Mouse (Mus musculus): ENCODE results near the gene Zc3h4. TPM values are rescaled to one million over a fixed set of nuclear protein-coding genes. Genes with fewer than 3 reads are reported as not detected.
A peak's percentile ranks its signal among the peaks of the same experiment; 100 is the strongest.

The Zc3h4 gene
- polyA plus RNA-seq, 1 experiment from 2014 or later = 20.0 TPM

- Histone ChIP-seq H3K27ac (replicated peaks; ENCODE audit: low read depth, low read length) (no peak overlapping the region), H3K36me3 (ENCODE audit: control insufficient read depth, insufficient read depth, low read length) (peaks cover 51% of the 10 kb centered on the region), H3K4me3 (ENCODE audit: low read depth, low read length) (no peak overlapping the region), H3K4me1 (ENCODE audit: control insufficient read depth, insufficient read depth, low read length) (peaks cover 3% of the 10 kb centered on the region; the same call in 1 of the 2 replicates), H3K9ac (ENCODE audit: low read length) (no peak overlapping the region), H3K9me3 (ENCODE audit: control insufficient read depth, low read length) (no peaks in the 10 kb centered on the region; the same call in 1 of the 2 replicates), H3K27me3 (ENCODE audit: control insufficient read depth, insufficient read depth, low read length) (no peaks in the 10 kb centered on the region), H3K4me2 (ENCODE audit: low read depth, severe bottlenecking) (no peak overlapping the region)
- ATAC-seq (ENCODE audit: insufficient number of reproducible peaks, low FRiP score, low TSS enrichment, low read depth) = no peak
- DNase-seq (ENCODE audit: low spot score) = no peak
- WGBS = 93% methylated on average over 10 of the region's 10 CpGs
Measured at GRCm38 (mm10) chr7:16417141-16417771, 16.5 kb downstream of the Zc3h4 start.

- peaks cover 53% of the 10 kb centered on the region for H3K36me3 ChIP-seq (ENCODE audit: control insufficient read depth, insufficient read depth, low read length)
- H3K27me3 ChIP-seq (ENCODE audit: control insufficient read depth, insufficient read depth, low read length) = no peaks in the 10 kb centered on the region
- no peak overlapping the region for H3K4me3 ChIP-seq (ENCODE audit: low read depth, low read length)
- no peaks in the 10 kb centered on the region; the same call in 1 of the 2 replicates for H3K9me3 ChIP-seq (ENCODE audit: control insufficient read depth, low read length)
- no peak overlapping the region for H3K27ac ChIP-seq (replicated peaks; ENCODE audit: low read depth, low read length)
- WGBS = 86% methylated on average over 5 of the region's 5 CpGs
- no peak overlapping the region for H3K4me2 ChIP-seq (ENCODE audit: low read depth, severe bottlenecking)
- no peaks in the 10 kb centered on the region for H3K4me1 ChIP-seq (ENCODE audit: control insufficient read depth, insufficient read depth, low read length)
- ATAC-seq (ENCODE audit: insufficient number of reproducible peaks, low FRiP score, low TSS enrichment, low read depth) (no peak), DNase-seq (ENCODE audit: low spot score) (no peak)
- no peak overlapping the region for H3K9ac ChIP-seq (ENCODE audit: low read length)
Measured at GRCm38 (mm10) chr7:16418713-16419112, 18.0 kb downstream of the Zc3h4 start.

- no peaks in the 10 kb centered on the region for H3K4me1 ChIP-seq (ENCODE audit: control insufficient read depth, insufficient read depth, low read length)
- no peaks in the 10 kb centered on the region for H3K27me3 ChIP-seq (ENCODE audit: control insufficient read depth, insufficient read depth, low read length)
- H3K9me3 ChIP-seq (ENCODE audit: control insufficient read depth, low read length) = no peaks in the 10 kb centered on the region; the same call in 1 of the 2 replicates
- DNase-seq (ENCODE audit: low spot score) = no peak
- ATAC-seq (ENCODE audit: insufficient number of reproducible peaks, low FRiP score, low TSS enrichment, low read depth) = no peak
- H3K9ac ChIP-seq (ENCODE audit: low read length) = no peak overlapping the region
- WGBS = 93% methylated on average over 8 of the region's 8 CpGs
- no peak overlapping the region for H3K4me3 ChIP-seq (ENCODE audit: low read depth, low read length)
- no peak overlapping the region for H3K4me2 ChIP-seq (ENCODE audit: low read depth, severe bottlenecking)
- no peak overlapping the region for H3K27ac ChIP-seq (replicated peaks; ENCODE audit: low read depth, low read length)
- H3K36me3 ChIP-seq (ENCODE audit: control insufficient read depth, insufficient read depth, low read length) = peaks cover 68% of the 10 kb centered on the region
Measured at GRCm38 (mm10) chr7:16420493-16421118, 19.9 kb downstream of the Zc3h4 start.

- Histone ChIP-seq H3K36me3 (ENCODE audit: control insufficient read depth, insufficient read depth, low read length) (peaks cover 64% of the 10 kb centered on the region), H3K4me2 (ENCODE audit: low read depth, severe bottlenecking) (no peak overlapping the region), H3K4me3 (ENCODE audit: low read depth, low read length) (no peak overlapping the region), H3K27me3 (ENCODE audit: control insufficient read depth, insufficient read depth, low read length) (no peaks in the 10 kb centered on the region), H3K9me3 (ENCODE audit: control insufficient read depth, low read length) (no peaks in the 10 kb centered on the region; the same call in 1 of the 2 replicates), H3K4me1 (ENCODE audit: control insufficient read depth, insufficient read depth, low read length) (no peaks in the 10 kb centered on the region), H3K27ac (replicated peaks; ENCODE audit: low read depth, low read length) (no peak overlapping the region), H3K9ac (ENCODE audit: low read length) (no peak overlapping the region)
- 90% methylated on average over 18 of the region's 18 CpGs for WGBS
- ATAC-seq (ENCODE audit: insufficient number of reproducible peaks, low FRiP score, low TSS enrichment, low read depth) (no peak), DNase-seq (ENCODE audit: low spot score) (no peak)
Measured at GRCm38 (mm10) chr7:16422222-16422856, 21.6 kb downstream of the Zc3h4 start.

GRCm38 (mm10) chr7:16423731-16424130, 23.0 kb downstream of the Zc3h4 start:
- no peak overlapping the region for H3K4me3 ChIP-seq (ENCODE audit: low read depth, low read length)
- DNase-seq (ENCODE audit: low spot score) = no peak
- H3K27ac ChIP-seq (replicated peaks; ENCODE audit: low read depth, low read length) = no peak overlapping the region
- H3K4me2 ChIP-seq (ENCODE audit: low read depth, severe bottlenecking) = no peak overlapping the region
- no peaks in the 10 kb centered on the region for H3K4me1 ChIP-seq (ENCODE audit: control insufficient read depth, insufficient read depth, low read length)
- no peaks in the 10 kb centered on the region; the same call in 1 of the 2 replicates for H3K9me3 ChIP-seq (ENCODE audit: control insufficient read depth, low read length)
- no peaks in the 10 kb centered on the region for H3K27me3 ChIP-seq (ENCODE audit: control insufficient read depth, insufficient read depth, low read length)
- H3K36me3 ChIP-seq (ENCODE audit: control insufficient read depth, insufficient read depth, low read length) = peaks cover 63% of the 10 kb centered on the region
- WGBS = 92% methylated on average over 9 of the region's 9 CpGs
- no peak for ATAC-seq (ENCODE audit: insufficient number of reproducible peaks, low FRiP score, low TSS enrichment, low read depth)
- no peak overlapping the region for H3K9ac ChIP-seq (ENCODE audit: low read length)

GRCm38 (mm10) chr7:16425721-16426120, 25.0 kb downstream of the Zc3h4 start:
- WGBS = 94% methylated on average over 10 of the region's 10 CpGs
- no peaks in the 10 kb centered on the region; the same call in 1 of the 2 replicates for H3K9me3 ChIP-seq (ENCODE audit: control insufficient read depth, low read length)
- no peaks in the 10 kb centered on the region for H3K27me3 ChIP-seq (ENCODE audit: control insufficient read depth, insufficient read depth, low read length)
- no peak overlapping the region for H3K9ac ChIP-seq (ENCODE audit: low read length)
- no peak overlapping the region for H3K4me2 ChIP-seq (ENCODE audit: low read depth, severe bottlenecking)
- H3K27ac ChIP-seq (replicated peaks; ENCODE audit: low read depth, low read length) = no peak overlapping the region
- H3K36me3 ChIP-seq (ENCODE audit: control insufficient read depth, insufficient read depth, low read length) = peaks cover 63% of the 10 kb centered on the region
- DNase-seq (ENCODE audit: low spot score) (no peak), ATAC-seq (ENCODE audit: insufficient number of reproducible peaks, low FRiP score, low TSS enrichment, low read depth) (no peak)
- H3K4me1 ChIP-seq (ENCODE audit: control insufficient read depth, insufficient read depth, low read length) = no peaks in the 10 kb centered on the region
- H3K4me3 ChIP-seq (ENCODE audit: low read depth, low read length) = no peak overlapping the region

GRCm38 (mm10) chr7:16426129-16426729, 25.5 kb downstream of the Zc3h4 start:
- WGBS = 67% methylated on average over 4 of the region's 4 CpGs
- H3K9me3 ChIP-seq (ENCODE audit: control insufficient read depth, low read length) = no peaks in the 10 kb centered on the region; the same call in 1 of the 2 replicates
- H3K9ac ChIP-seq (ENCODE audit: low read length) = no peak overlapping the region
- no peaks in the 10 kb centered on the region for H3K27me3 ChIP-seq (ENCODE audit: control insufficient read depth, insufficient read depth, low read length)
- H3K4me3 ChIP-seq (ENCODE audit: low read depth, low read length) = no peak overlapping the region
- no peaks in the 10 kb centered on the region for H3K4me1 ChIP-seq (ENCODE audit: control insufficient read depth, insufficient read depth, low read length)
- DNase-seq (ENCODE audit: low spot score) (peak; percentile 75), ATAC-seq (ENCODE audit: insufficient number of reproducible peaks, low FRiP score, low TSS enrichment, low read depth) (no peak)
- no peak overlapping the region for H3K4me2 ChIP-seq (ENCODE audit: low read depth, severe bottlenecking)
- no peak overlapping the region for H3K27ac ChIP-seq (replicated peaks; ENCODE audit: low read depth, low read length)
- H3K36me3 ChIP-seq (ENCODE audit: control insufficient read depth, insufficient read depth, low read length) = peaks cover 61% of the 10 kb centered on the region

GRCm38 (mm10) chr7:16433352-16433971, 32.8 kb downstream of the Zc3h4 start:
- no peaks in the 10 kb centered on the region for H3K4me1 ChIP-seq (ENCODE audit: control insufficient read depth, insufficient read depth, low read length)
- no peaks in the 10 kb centered on the region for H3K9me3 ChIP-seq (ENCODE audit: control insufficient read depth, low read length)
- no peaks in the 10 kb centered on the region for H3K27me3 ChIP-seq (ENCODE audit: control insufficient read depth, insufficient read depth, low read length)
- peaks cover 61% of the 10 kb centered on the region for H3K36me3 ChIP-seq (ENCODE audit: control insufficient read depth, insufficient read depth, low read length)
- H3K9ac ChIP-seq (ENCODE audit: low read length) = no peak overlapping the region
- ATAC-seq (ENCODE audit: insufficient number of reproducible peaks, low FRiP score, low TSS enrichment, low read depth) (no peak), DNase-seq (ENCODE audit: low spot score) (no peak)
- H3K27ac ChIP-seq (replicated peaks; ENCODE audit: low read depth, low read length) = no peak overlapping the region
- 87% methylated on average over 3 of the region's 3 CpGs for WGBS
- no peak overlapping the region for H3K4me3 ChIP-seq (ENCODE audit: low read depth, low read length)
- H3K4me2 ChIP-seq (ENCODE audit: low read depth, severe bottlenecking) = no peak overlapping the region
